Mouse (Mus musculus): ENCODE results near the gene Mipol1. TPM values are rescaled to one million over a fixed set of nuclear protein-coding genes. Genes with fewer than 3 reads are reported as not detected.

Mipol1 gene
- total and polyA plus RNA-seq, 3 experiments, result 6.4 to 10.4 (median 6.6) TPM

DNA sequence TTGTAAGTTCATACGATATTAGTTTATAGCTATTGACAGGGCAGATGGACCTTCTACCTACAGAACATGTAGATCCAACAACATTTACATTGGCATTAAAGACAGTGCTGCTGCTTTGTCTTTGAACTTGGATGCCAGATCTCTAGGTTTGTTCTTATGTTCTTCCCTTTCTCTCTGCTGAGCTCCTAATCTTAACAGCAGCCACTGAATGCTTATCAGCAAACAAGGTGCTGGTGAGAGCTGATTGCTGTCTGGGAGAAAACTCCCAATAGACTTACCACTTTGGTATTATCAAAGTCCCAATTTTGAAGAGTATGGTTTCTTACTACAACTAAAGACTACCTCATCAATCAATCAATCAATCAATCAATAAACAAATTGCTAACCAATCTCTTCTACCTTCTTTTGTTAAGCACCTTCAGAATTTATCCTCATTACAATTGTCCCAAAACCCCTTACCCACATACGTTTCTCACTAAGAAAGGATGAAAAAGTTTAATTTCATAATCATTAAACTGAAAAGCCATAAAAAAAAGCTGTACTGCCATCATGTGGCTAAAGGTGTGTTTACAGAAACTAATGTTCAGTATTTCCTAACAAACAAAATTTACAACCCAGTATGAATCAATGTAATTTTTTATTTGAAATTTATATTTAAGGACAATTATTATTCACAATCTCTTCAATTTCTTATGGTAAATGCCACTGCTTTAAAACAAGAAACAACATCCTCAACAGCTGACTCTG is 45.7 kb upstream of the Mipol1 start:
- in situ Hi-C loops (cut with MboI; ENCODE audit: low pct_ligation_motif_present, low pct_unique_long_range_greater_than_20kb, low sequenced_read_pairs) (loop anchor here (25.0 kb wide), 1 partner anchor 497 kb away; the partner anchor contains the start of gene Pax9), dilution Hi-C loops (cut with MboI; ENCODE audit: extremely low pct_ligation_motif_present, extremely low pct_unique_long_range_greater_than_20kb, low sequenced_read_pairs) (no loop called here)
- Histone ChIP-seq H3K27ac (ENCODE audit: insufficient read depth, low read depth) (no peak overlapping the region), H3K4me3 (replicated peaks in 1 of 3; ENCODE audit: low read depth in 2 of 3, low read length in 2 of 3, poor library complexity in 1 of 3) (no peak overlapping the region), H3K4me1 (ENCODE audit: control insufficient read depth in 1 of 2, insufficient read depth in 2 of 2) (no peaks in the 10 kb centered on the region), H3K9ac (ENCODE audit: insufficient read depth, low read depth) (no peak overlapping the region), H3K9me3 (replicated peaks; ENCODE audit: low read length) (no peaks in the 10 kb centered on the region), H3K4me2 (ENCODE audit: insufficient read depth, low read depth, poor library complexity, severe bottlenecking) (no peak overlapping the region), H3K36me3 (replicated peaks in 1 of 2; ENCODE audit: control insufficient read depth in 1 of 2, insufficient read depth in 1 of 2, low read length in 1 of 2) (no peaks in the 10 kb centered on the region), H3K27me3 (replicated peaks) (no peaks in the 10 kb centered on the region), H3K79me2 (replicated peaks; ENCODE audit: control insufficient read depth, extremely low read depth, insufficient read depth, poor library complexity, severe bottlenecking) (no peaks in the 10 kb centered on the region)
- no peak for TF ChIP-seq USF1 (IDR thresholded peaks at IDR 0.05; ENCODE audit: low read depth, low read length)
- peak; percentile 40 for TF ChIP-seq RAD21 (IDR thresholded peaks at IDR 0.05; ENCODE audit: low read depth, low read length)
- TF ChIP-seq CTCF (conservative IDR thresholded peaks at IDR 0.05 in 1 of 2, IDR thresholded peaks at IDR 0.05 in 1 of 2; ENCODE audit: low read depth in 2 of 2, low read length in 2 of 2), result peak in 1 of 2 experiments; percentile 40; a peak in 2 of 4 replicates
- no peak for DNase-seq (ENCODE audit: extremely low read depth)

DNA sequence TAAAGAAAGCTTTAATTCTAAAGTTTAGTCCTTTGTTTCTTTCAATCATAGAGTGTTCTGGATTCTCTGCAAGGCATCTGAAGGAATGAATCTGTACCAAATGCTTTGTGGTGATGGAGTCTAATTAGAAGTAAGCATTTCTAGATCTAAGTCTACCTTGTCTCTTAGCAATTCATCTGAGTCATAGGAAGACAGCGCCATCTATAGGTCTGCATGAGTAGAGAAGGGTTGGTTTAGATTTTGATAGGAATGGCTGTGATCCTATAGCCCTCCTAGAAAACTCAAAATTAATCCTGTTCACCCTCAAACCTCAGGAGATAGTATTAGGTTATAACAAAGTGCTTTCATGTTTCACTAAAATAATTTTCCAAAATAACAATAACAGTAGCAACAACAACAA is 44.8 kb upstream of the Mipol1 start:
- DNase-seq (ENCODE audit: extremely low read depth), result peak; percentile 42
- Histone ChIP-seq H3K27ac (ENCODE audit: insufficient read depth, low read depth) (no peak overlapping the region), H3K79me2 (replicated peaks; ENCODE audit: control insufficient read depth, extremely low read depth, insufficient read depth, poor library complexity, severe bottlenecking) (no peaks in the 10 kb centered on the region), H3K4me3 (replicated peaks in 1 of 3; ENCODE audit: low read depth in 2 of 3, low read length in 2 of 3, poor library complexity in 1 of 3) (no peak overlapping the region), H3K9me3 (replicated peaks; ENCODE audit: low read length) (no peaks in the 10 kb centered on the region), H3K27me3 (replicated peaks) (no peaks in the 10 kb centered on the region), H3K9ac (ENCODE audit: insufficient read depth, low read depth) (no peak overlapping the region), H3K36me3 (replicated peaks in 1 of 2; ENCODE audit: control insufficient read depth in 1 of 2, insufficient read depth in 1 of 2, low read length in 1 of 2) (no peaks in the 10 kb centered on the region), H3K4me2 (ENCODE audit: insufficient read depth, low read depth, poor library complexity, severe bottlenecking) (no peak overlapping the region), H3K4me1 (ENCODE audit: control insufficient read depth in 1 of 2, insufficient read depth in 2 of 2) (no peaks in the 10 kb centered on the region)
- dilution Hi-C loops (cut with MboI; ENCODE audit: extremely low pct_ligation_motif_present, extremely low pct_unique_long_range_greater_than_20kb, low sequenced_read_pairs), result no loop called here
- in situ Hi-C loops (cut with MboI; ENCODE audit: low pct_ligation_motif_present, low pct_unique_long_range_greater_than_20kb, low sequenced_read_pairs), result loop anchor here (25.0 kb wide), 1 partner anchor 498 kb away; the partner anchor contains the start of gene Pax9
- TF ChIP-seq RAD21 (IDR thresholded peaks at IDR 0.05; ENCODE audit: low read depth, low read length) (peak; percentile 65), POLR2AphosphoS2 (IDR thresholded peaks at IDR 0.05; ENCODE audit: low read depth, low read length) (no peak), CTCF (conservative IDR thresholded peaks at IDR 0.05 in 1 of 2, IDR thresholded peaks at IDR 0.05 in 1 of 2; ENCODE audit: low read depth in 2 of 2, low read length in 2 of 2) (peak; percentile 51 to 72; a peak in 3 of 4 replicates)

DNA sequence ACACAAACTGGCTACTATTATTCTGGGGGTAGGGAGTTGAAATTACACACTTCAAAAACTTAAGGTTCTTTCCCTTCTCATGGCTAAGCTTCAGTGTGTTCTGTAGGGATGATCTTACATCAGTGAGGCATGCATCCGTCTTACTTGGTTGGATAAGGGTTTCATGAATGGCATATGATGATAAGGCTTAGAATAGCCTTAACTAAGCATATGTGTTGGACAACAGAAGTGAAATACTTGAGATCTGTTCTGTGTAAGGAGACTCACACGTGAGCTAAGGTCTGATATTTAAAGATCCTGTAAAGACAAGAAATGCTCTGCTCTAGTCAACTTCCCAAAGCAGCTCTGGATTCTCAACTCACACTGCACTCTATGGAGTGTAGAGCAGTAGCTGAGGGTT is 44.1 kb upstream of the Mipol1 start:
- Histone ChIP-seq H3K9me3 (replicated peaks; ENCODE audit: low read length) (no peaks in the 10 kb centered on the region), H3K79me2 (replicated peaks; ENCODE audit: control insufficient read depth, extremely low read depth, insufficient read depth, poor library complexity, severe bottlenecking) (no peaks in the 10 kb centered on the region), H3K4me3 (replicated peaks in 1 of 3; ENCODE audit: low read depth in 2 of 3, low read length in 2 of 3, poor library complexity in 1 of 3) (no peak overlapping the region), H3K4me2 (ENCODE audit: insufficient read depth, low read depth, poor library complexity, severe bottlenecking) (no peak overlapping the region), H3K36me3 (replicated peaks in 1 of 2; ENCODE audit: control insufficient read depth in 1 of 2, insufficient read depth in 1 of 2, low read length in 1 of 2) (no peaks in the 10 kb centered on the region), H3K4me1 (ENCODE audit: control insufficient read depth in 1 of 2, insufficient read depth in 2 of 2) (no peaks in the 10 kb centered on the region), H3K27me3 (replicated peaks) (no peaks in the 10 kb centered on the region), H3K9ac (ENCODE audit: insufficient read depth, low read depth) (no peak overlapping the region), H3K27ac (ENCODE audit: insufficient read depth, low read depth) (no peak overlapping the region)
- no peak for DNase-seq (ENCODE audit: extremely low read depth)
- dilution Hi-C loops (cut with MboI; ENCODE audit: extremely low pct_ligation_motif_present, extremely low pct_unique_long_range_greater_than_20kb, low sequenced_read_pairs) (no loop called here), in situ Hi-C loops (cut with MboI; ENCODE audit: low pct_ligation_motif_present, low pct_unique_long_range_greater_than_20kb, low sequenced_read_pairs) (loop anchor here (25.0 kb wide), 1 partner anchor 499 kb away; the partner anchor contains the start of gene Pax9)
- no peak for TF ChIP-seq MYC (IDR thresholded peaks at IDR 0.05; ENCODE audit: low read depth, low read length)
- TF ChIP-seq TCF12 (IDR thresholded peaks at IDR 0.05; ENCODE audit: low read depth, low read length), result no peak
- no peak for TF ChIP-seq ZNF384 (IDR thresholded peaks at IDR 0.05; ENCODE audit: low read depth, low read length)
- TF ChIP-seq HCFC1 (IDR thresholded peaks at IDR 0.05; ENCODE audit: low read depth, low read length), result no peak
- TF ChIP-seq BHLHE40 (IDR thresholded peaks at IDR 0.05; ENCODE audit: low read depth, low read length), result no peak
- TF ChIP-seq JUN (IDR thresholded peaks at IDR 0.05; ENCODE audit: insufficient read depth, low read depth, low read length), result no peak
- TF ChIP-seq SIN3A (IDR thresholded peaks at IDR 0.05; ENCODE audit: low read length), result no peak
- no peak for TF ChIP-seq POLR2AphosphoS2 (IDR thresholded peaks at IDR 0.05; ENCODE audit: low read depth, low read length)
- TF ChIP-seq USF1 (IDR thresholded peaks at IDR 0.05; ENCODE audit: low read depth, low read length), result no peak
- no peak for TF ChIP-seq PAX5 (IDR thresholded peaks at IDR 0.05; ENCODE audit: low read length)
- TF ChIP-seq USF2 (conservative IDR thresholded peaks at IDR 0.05; ENCODE audit: low read depth, low read length), result no peak
- TF ChIP-seq UBTF (IDR thresholded peaks at IDR 0.05; ENCODE audit: low read depth, low read length), result no peak
- TF ChIP-seq TBP (conservative IDR thresholded peaks at IDR 0.05; ENCODE audit: low read depth, low read length), result no peak
